In the genomic region with DNA sequence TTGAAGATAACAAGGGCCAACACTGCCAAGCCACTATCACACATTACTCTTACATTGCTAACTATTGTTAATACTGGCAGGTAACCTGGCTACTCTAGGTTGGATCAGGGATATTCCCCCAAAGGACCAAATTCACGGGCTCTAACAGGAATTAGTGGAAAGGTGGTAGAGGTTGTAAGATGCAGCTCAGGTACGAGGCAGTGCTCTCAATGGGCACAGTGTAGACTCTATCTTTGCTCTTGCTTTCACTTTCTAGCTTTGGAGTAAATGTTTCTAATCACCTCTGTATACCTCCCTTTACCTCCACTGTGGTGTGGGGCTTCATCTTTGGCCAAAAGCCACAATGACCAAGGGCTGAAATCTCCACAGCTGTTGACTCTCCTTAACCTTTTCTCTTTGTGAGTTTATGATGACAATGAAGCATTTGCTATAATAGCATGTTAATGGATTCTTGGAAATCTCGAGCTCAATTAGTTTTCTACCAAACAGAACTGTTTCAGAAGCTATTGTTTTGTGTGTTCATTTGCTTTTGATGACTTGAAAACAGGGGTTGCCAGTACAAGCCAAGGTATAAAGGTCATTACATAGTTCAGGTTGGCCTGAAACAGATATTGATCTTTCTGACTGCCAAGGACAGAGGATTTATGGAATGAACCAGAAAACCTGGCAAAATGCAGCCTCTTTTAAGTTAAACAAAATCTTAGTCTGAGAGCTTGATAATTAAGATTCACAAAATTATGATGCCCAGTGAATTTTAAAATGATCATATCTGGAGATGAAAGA, we compare ENCODE assay signal across 30 mouse cellular contexts.
"Had no signal": no experiment of that assay in that cellular context is flagged by ENCODE, and none has a peak within 500 bp of the region (broad histone marks: within the 10 kb centered on the region; RNA-seq: fewer than 3 reads in every experiment).

No protein-coding gene starts in this region.

- H3K27ac ChIP-seq: left cerebral cortex, adult 2 months; limb, embryonic 10.5 days; limb, embryonic 12.5 days; limb, embryonic 13.5 days; limb, embryonic 15.5 days; liver, embryonic 13.5 days; liver, embryonic 14.5 days; liver, embryonic 15.5 days; lung, embryonic 15.5 days; macrophage; midbrain, embryonic 10.5 days; midbrain, embryonic 12.5 days; midbrain, embryonic 13.5 days; midbrain, embryonic 15.5 days; neural tube, embryonic 12.5 days; neural tube, embryonic 13.5 days had no signal

- H3K27me3 ChIP-seq: limb, embryonic 12.5 days; limb, embryonic 13.5 days; limb, embryonic 15.5 days; liver, embryonic 13.5 days; liver, embryonic 15.5 days; lung, embryonic 15.5 days; megakaryocyte, embryonic 14.5 days; midbrain, embryonic 12.5 days; midbrain, embryonic 13.5 days; midbrain, embryonic 15.5 days; neural tube, embryonic 12.5 days; neural tube, embryonic 13.5 days had no signal

- H3K4me3 ChIP-seq: left cerebral cortex, adult 2 months; limb, embryonic 10.5 days; limb, embryonic 12.5 days; limb, embryonic 13.5 days; limb, embryonic 15.5 days; liver, embryonic 13.5 days; liver, embryonic 15.5 days; lung, embryonic 15.5 days; megakaryocyte, embryonic 14.5 days; midbrain, embryonic 10.5 days; midbrain, embryonic 12.5 days; midbrain, embryonic 13.5 days; midbrain, embryonic 15.5 days; myocyte; neural tube, embryonic 12.5 days; neural tube, embryonic 13.5 days had no signal

- H3K9ac ChIP-seq: limb, embryonic 12.5 days; limb, embryonic 13.5 days; limb, embryonic 15.5 days; liver, embryonic 13.5 days; liver, embryonic 14.5 days; liver, embryonic 15.5 days; lung, embryonic 14.5 days; lung, embryonic 15.5 days; midbrain, embryonic 12.5 days; midbrain, embryonic 13.5 days; midbrain, embryonic 15.5 days; neural tube, embryonic 12.5 days; neural tube, embryonic 13.5 days had no signal

- H3K9me3 ChIP-seq: limb, embryonic 10.5 days; limb, embryonic 12.5 days; limb, embryonic 13.5 days; limb, embryonic 15.5 days; liver, embryonic 13.5 days; liver, embryonic 15.5 days; lung, embryonic 15.5 days; midbrain, embryonic 10.5 days; midbrain, embryonic 12.5 days; midbrain, embryonic 13.5 days; midbrain, embryonic 15.5 days; neural tube, embryonic 12.5 days; neural tube, embryonic 13.5 days had no signal

- H3K4me2 ChIP-seq: limb, embryonic 12.5 days; limb, embryonic 13.5 days; limb, embryonic 15.5 days; liver, embryonic 13.5 days; liver, embryonic 15.5 days; lung, embryonic 14.5 days; lung, embryonic 15.5 days; midbrain, embryonic 11.5 days; midbrain, embryonic 12.5 days; midbrain, embryonic 13.5 days; midbrain, embryonic 15.5 days; neural tube, embryonic 12.5 days; neural tube, embryonic 13.5 days had no signal

- H3K36me3 ChIP-seq: limb, embryonic 10.5 days; limb, embryonic 12.5 days; limb, embryonic 13.5 days; limb, embryonic 15.5 days; liver, embryonic 13.5 days; liver, embryonic 15.5 days; lung, embryonic 15.5 days; midbrain, embryonic 10.5 days; midbrain, embryonic 12.5 days; midbrain, embryonic 13.5 days; midbrain, embryonic 15.5 days; neural tube, embryonic 12.5 days; neural tube, embryonic 13.5 days had no signal

- DNase-seq: left cerebral cortex, postnatal 4 days; liver, embryonic 13.5 days; lung, adult 18-20 months; lung, adult 2 months; lung, embryonic 14.5 days; lung, postnatal 10 days; lung, postnatal 14 days; lung, postnatal 36 days; lung, postnatal 4 days; midbrain, embryonic 14.5 days had no signal

- H3K4me1 ChIP-seq: limb, embryonic 10.5 days; limb, embryonic 12.5 days; limb, embryonic 13.5 days; limb, embryonic 15.5 days; liver, embryonic 13.5 days; liver, embryonic 15.5 days; lung, embryonic 15.5 days; megakaryocyte, embryonic 14.5 days; midbrain, embryonic 10.5 days; midbrain, embryonic 12.5 days; midbrain, embryonic 13.5 days; midbrain, embryonic 15.5 days; neural tube, embryonic 12.5 days; neural tube, embryonic 13.5 days had no signal

- ATAC-seq: lung, postnatal 0 days; midbrain, embryonic 13.5 days; midbrain, embryonic 15.5 days; midbrain, embryonic 16.5 days had no signal
